Mouse (Mus musculus): ENCODE results near the gene Nyap1. TPM values are rescaled to one million over a fixed set of nuclear protein-coding genes. Genes with fewer than 3 reads are reported as not detected.

Gene Nyap1
- polyA plus RNA-seq, 1 experiment from 2014 or later: 0.33 TPM

GRCm38 (mm10) chr5:137781661-137782060 is 40.3 kb upstream of the Nyap1 start:
- Histone ChIP-seq H3K9me3 (replicated peaks) (no peaks in the 10 kb centered on the region), H3K9ac (no peak overlapping the region), H3K36me3 (peaks cover 52% of the 10 kb centered on the region), H3K27ac (0 out of 2 replicates have a peak overlapping the region, but pooled peaks have one; percentile 18), H3K4me3 (no peak overlapping the region), H3K27me3 (replicated peaks) (no peaks in the 10 kb centered on the region), H3K4me2 (no peak overlapping the region), H3K4me1 (peaks cover 79% of the 10 kb centered on the region)
- ATAC-seq: no peak
- 83% methylated on average over 7 of the region's 7 CpGs for WGBS (ENCODE audit: insufficient replicate concordance)

DNA sequence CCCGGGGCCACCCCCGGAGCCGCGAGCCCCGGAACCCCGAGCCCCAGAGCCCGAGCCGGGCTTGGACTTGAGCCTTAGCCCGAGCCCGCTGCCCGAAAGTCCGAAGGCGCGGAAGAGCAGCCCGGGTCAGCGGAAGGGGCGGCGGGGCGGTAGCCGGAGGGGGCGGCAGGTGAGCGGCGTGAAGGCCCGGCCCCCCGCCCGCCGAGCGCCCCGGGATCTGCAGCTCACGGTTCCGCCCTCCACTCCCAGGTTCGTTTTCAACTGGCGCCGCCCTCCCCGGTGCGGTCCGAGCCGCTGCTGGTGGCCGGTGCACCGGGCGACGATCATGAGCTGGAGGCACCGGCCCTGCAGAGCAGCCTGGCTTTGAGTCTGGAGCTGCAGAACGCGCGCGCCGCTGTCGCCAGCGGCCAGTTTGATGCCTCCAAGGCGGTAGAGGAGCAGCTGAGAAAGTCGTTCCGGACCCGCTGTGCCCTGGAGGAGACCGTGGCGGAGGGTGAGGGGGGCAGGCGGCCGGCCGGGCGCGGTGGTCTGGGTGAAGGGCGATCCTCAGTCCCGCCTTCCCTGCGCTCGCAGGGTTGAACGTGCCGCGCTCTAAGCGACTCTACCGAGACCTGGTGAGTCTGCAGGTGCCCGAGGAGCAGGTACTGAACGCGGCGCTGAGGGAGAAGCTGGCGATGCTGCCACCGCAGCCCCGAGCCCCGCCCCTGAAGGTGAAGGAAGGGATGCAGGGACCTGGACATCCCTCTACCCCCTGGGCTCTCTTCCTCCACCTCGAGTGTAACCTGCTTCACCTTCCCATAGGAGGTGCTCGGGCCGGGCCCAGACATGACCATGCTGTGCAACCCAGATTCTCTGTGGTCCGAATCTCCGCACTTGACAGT is 37.9 kb upstream of the Nyap1 start:
- H3K4me1 ChIP-seq: peaks cover 79% of the 10 kb centered on the region
- ATAC-seq: peak; percentile 65
- WGBS (ENCODE audit: insufficient replicate concordance): under 1% methylated on average over 83 of the region's 83 CpGs
- H3K27ac ChIP-seq: peak overlapping the region; percentile 93
- peak overlapping the region; percentile 95 for H3K9ac ChIP-seq
- peak overlapping the region; percentile 98 for H3K4me3 ChIP-seq
- no peaks in the 10 kb centered on the region for H3K9me3 ChIP-seq (replicated peaks)
- peaks cover 44% of the 10 kb centered on the region for H3K36me3 ChIP-seq
- peak overlapping the region; percentile 94 for H3K4me2 ChIP-seq
- no peaks in the 10 kb centered on the region for H3K27me3 ChIP-seq (replicated peaks)

DNA sequence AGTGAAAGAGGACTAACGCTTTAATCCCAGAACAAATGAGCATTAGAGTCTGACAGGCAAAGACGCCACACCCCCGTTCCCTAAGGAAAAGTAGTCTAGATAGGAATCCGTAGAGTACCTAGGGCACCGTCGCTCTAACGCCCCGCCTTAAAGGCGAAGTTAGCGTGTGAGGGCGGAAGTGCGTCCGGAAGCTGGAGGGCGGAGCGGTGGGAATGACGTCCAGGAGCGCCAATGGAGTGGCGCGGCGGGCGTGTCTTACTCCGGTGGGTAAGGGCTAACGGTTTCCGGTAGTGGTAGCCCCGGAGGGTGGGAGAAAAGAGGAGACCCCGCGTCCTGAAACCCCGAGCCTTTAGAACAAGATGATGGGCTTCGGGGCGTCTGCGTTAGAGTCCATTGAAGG is 37.2 kb upstream of the Nyap1 start, which contains the start of gene Ppp1r35:
Gene Ppp1r35, plus strand, starts transcription at position 215 of the 400 bp plus-strand sequence.
- H3K4me3 ChIP-seq: peak within 1 kb of the TSS; percentile 98
- peaks cover 37% of the 10 kb centered on the region for H3K36me3 ChIP-seq
- ATAC-seq: peak; percentile 92
- H3K27ac ChIP-seq: peak within 1 kb of the TSS; percentile 93
- WGBS (ENCODE audit: insufficient replicate concordance): under 1% methylated on average over 29 of the region's 31 CpGs
- H3K4me1 ChIP-seq: peaks cover 73% of the 10 kb centered on the region
- peak within 1 kb of the TSS; percentile 95 for H3K9ac ChIP-seq
- H3K27me3 ChIP-seq (replicated peaks): no peaks in the 10 kb centered on the region
- no peaks in the 10 kb centered on the region for H3K9me3 ChIP-seq (replicated peaks)
- H3K4me2 ChIP-seq: peak within 1 kb of the TSS; percentile 94

DNA sequence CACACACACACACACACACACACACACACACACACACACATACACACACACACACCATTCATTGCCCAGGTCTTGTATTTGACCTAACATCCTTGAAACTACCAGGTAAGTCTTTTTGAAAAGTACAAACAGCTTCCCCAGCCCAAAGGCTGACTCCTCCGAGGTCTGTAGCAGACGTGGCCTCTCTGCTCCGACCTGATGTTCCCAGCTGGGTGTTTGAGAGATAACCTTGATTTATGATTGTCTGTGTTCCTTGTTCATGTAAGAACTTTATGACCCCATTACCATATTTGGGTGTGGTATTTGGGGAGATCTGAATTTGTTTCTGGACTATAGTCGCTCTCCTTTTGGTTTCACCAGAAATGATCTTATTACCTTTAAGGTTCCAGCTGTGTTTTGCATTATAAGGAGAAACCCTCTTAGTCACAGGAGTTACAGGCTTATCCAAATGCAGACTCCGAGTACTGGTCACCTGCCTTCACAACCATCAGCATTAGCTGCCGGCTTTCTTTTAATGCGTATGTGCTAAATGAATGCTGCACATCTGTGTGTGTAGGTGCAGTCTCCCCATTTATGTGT is 35.9 kb upstream of the Nyap1 start:
- Histone ChIP-seq H3K4me1 (peaks cover 73% of the 10 kb centered on the region), H3K27ac (no peak overlapping the region; the same call in 1 of the 2 replicates), H3K4me3 (no peak overlapping the region), H3K9me3 (replicated peaks) (no peaks in the 10 kb centered on the region), H3K27me3 (replicated peaks) (no peaks in the 10 kb centered on the region), H3K4me2 (peak overlapping the region; percentile 94; the same call in 1 of the 2 replicates), H3K9ac (no peak overlapping the region), H3K36me3 (peaks cover 24% of the 10 kb centered on the region)
- no peak for ATAC-seq
- 69% methylated on average over 7 of the region's 7 CpGs for WGBS (ENCODE audit: insufficient replicate concordance)

- Histone ChIP-seq H3K27me3 (replicated peaks) (no peaks in the 10 kb centered on the region), H3K4me3 (no peak overlapping the region), H3K27ac (peak overlapping the region; percentile 68), H3K4me2 (peak overlapping the region; percentile 15; the same call in 1 of the 2 replicates), H3K9ac (peak overlapping the region; percentile 45), H3K9me3 (replicated peaks) (no peaks in the 10 kb centered on the region), H3K4me1 (peaks cover 65% of the 10 kb centered on the region), H3K36me3 (peaks cover 15% of the 10 kb centered on the region)
- ATAC-seq: peak; percentile 14; the same call in 1 of the 2 replicates
- WGBS (ENCODE audit: insufficient replicate concordance): 22% methylated on average over 5 of the region's 5 CpGs
Measured at GRCm38 (mm10) chr5:137776408-137776918, 35.1 kb upstream of the Nyap1 start.

GRCm38 (mm10) chr5:137775587-137776290 is 34.3 kb upstream of the Nyap1 start:
- Histone ChIP-seq H3K4me1 (peaks cover 57% of the 10 kb centered on the region), H3K4me2 (peak overlapping the region; percentile 15; the same call in 1 of the 2 replicates), H3K27ac (peak overlapping the region; percentile 68), H3K9ac (0 out of 2 replicates have a peak overlapping the region, but pooled peaks have one; percentile 45), H3K27me3 (replicated peaks) (no peaks in the 10 kb centered on the region), H3K9me3 (replicated peaks) (no peaks in the 10 kb centered on the region), H3K36me3 (peaks cover 8% of the 10 kb centered on the region), H3K4me3 (no peak overlapping the region)
- no peak for ATAC-seq
- WGBS (ENCODE audit: insufficient replicate concordance): 81% methylated on average over 2 of the region's 2 CpGs

- ATAC-seq: peak; percentile 26
- H3K4me1 ChIP-seq: peaks cover 46% of the 10 kb centered on the region
- no peaks in the 10 kb centered on the region for H3K36me3 ChIP-seq
- no peaks in the 10 kb centered on the region for H3K9me3 ChIP-seq (replicated peaks)
- H3K4me2 ChIP-seq: no peak overlapping the region
- no peak overlapping the region for H3K27ac ChIP-seq
- H3K27me3 ChIP-seq (replicated peaks): no peaks in the 10 kb centered on the region
- H3K4me3 ChIP-seq: no peak overlapping the region
- no peak overlapping the region; the same call in 1 of the 2 replicates for H3K9ac ChIP-seq
Measured at GRCm38 (mm10) chr5:137772755-137773154, 31.3 kb upstream of the Nyap1 start.

- Histone ChIP-seq H3K27me3 (replicated peaks) (no peaks in the 10 kb centered on the region), H3K9me3 (replicated peaks) (peaks cover 4% of the 10 kb centered on the region; the same call in 1 of the 2 replicates), H3K4me1 (peaks cover 25% of the 10 kb centered on the region), H3K9ac (no peak overlapping the region), H3K4me3 (no peak overlapping the region), H3K36me3 (peaks cover 2% of the 10 kb centered on the region; the same call in 1 of the 2 replicates), H3K4me2 (no peak overlapping the region), H3K27ac (no peak overlapping the region)
- ATAC-seq: peak; percentile 67; the same call in 1 of the 2 replicates
- 29% methylated on average over 2 of the region's 2 CpGs for WGBS (ENCODE audit: insufficient replicate concordance)
Measured at GRCm38 (mm10) chr5:137770709-137771108, 29.3 kb upstream of the Nyap1 start.

- Histone ChIP-seq H3K36me3 (peaks cover 2% of the 10 kb centered on the region; the same call in 1 of the 2 replicates), H3K9me3 (replicated peaks) (peaks cover 4% of the 10 kb centered on the region; the same call in 1 of the 2 replicates), H3K9ac (no peak overlapping the region), H3K27me3 (replicated peaks) (no peaks in the 10 kb centered on the region), H3K4me1 (peaks cover 21% of the 10 kb centered on the region), H3K4me3 (no peak overlapping the region), H3K4me2 (no peak overlapping the region), H3K27ac (no peak overlapping the region)
- WGBS (ENCODE audit: insufficient replicate concordance): 67% methylated on average over 1 of the region's 1 CpGs
- no peak for ATAC-seq
Measured at GRCm38 (mm10) chr5:137768475-137768874, 27.1 kb upstream of the Nyap1 start.

DNA sequence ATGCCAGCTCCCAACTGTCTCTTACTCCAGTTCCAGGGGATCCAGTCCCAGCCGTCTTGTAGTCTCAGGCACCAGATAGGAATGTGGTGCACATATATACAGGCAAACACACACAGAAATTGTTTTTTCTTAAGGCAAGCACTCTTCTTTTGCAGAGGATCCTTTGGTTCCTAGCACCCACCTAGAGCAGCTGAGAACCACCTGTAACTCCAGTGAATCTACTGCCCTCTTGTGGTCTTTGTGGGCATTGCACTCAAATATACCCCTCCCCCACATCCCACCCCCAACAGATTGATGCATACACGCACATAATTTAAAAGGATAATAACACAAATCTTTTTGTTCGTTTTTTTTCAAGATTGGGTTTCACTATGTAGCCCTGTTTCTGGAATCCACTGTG is 24.9 kb upstream of the Nyap1 start:
- WGBS (ENCODE audit: insufficient replicate concordance): 45% methylated on average over 3 of the region's 3 CpGs
- H3K9me3 ChIP-seq (replicated peaks): peaks cover 4% of the 10 kb centered on the region; the same call in 1 of the 2 replicates
- H3K27me3 ChIP-seq (replicated peaks): no peaks in the 10 kb centered on the region
- H3K4me2 ChIP-seq: no peak overlapping the region
- peaks cover 2% of the 10 kb centered on the region; the same call in 1 of the 2 replicates for H3K36me3 ChIP-seq
- no peak overlapping the region for H3K4me3 ChIP-seq
- no peak overlapping the region for H3K27ac ChIP-seq
- no peak for ATAC-seq
- H3K9ac ChIP-seq: no peak overlapping the region
- H3K4me1 ChIP-seq: peaks cover 9% of the 10 kb centered on the region; the same call in 1 of the 2 replicates

DNA sequence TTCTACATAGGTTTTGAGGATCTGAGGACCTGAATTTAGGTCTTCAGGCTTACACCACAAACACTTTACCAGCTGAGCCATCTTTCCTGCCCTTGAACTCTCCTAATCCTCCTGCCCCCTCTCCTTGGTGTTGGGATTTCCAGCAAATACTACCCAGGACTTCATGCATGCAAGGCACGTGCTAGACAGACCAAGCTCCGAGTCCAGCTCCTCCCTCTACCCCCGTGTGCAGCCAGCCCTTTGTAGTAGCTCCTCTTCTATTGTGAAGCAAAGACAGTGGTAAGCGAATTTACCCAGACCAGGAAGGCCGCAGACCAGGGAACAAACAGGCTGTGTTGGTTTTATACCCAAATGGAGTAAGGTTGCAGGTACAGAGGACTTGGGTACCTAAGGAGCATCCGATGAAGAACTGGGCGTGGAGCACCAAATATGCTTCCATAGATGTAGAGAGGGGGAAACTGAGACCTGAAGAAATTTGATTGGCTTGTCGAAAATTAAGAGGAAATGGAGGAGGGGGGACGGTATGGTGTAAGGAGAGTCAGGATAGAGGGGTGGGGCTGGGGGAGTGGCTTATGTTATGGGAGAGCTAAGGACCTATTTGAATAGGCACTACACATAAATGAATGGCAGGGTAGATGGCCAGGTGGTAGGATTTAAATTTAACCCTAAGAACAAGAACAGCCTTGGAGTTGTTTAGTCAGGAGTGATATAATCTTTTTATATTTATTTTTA is 23.4 kb upstream of the Nyap1 start:
- Histone ChIP-seq H3K27ac (no peak overlapping the region), H3K27me3 (replicated peaks) (no peaks in the 10 kb centered on the region), H3K4me3 (no peak overlapping the region), H3K36me3 (peaks cover 5% of the 10 kb centered on the region), H3K9me3 (replicated peaks) (peaks cover 4% of the 10 kb centered on the region; the same call in 1 of the 2 replicates), H3K9ac (no peak overlapping the region), H3K4me2 (no peak overlapping the region), H3K4me1 (peaks cover 7% of the 10 kb centered on the region)
- no peak for ATAC-seq
- 57% methylated on average over 9 of the region's 9 CpGs for WGBS (ENCODE audit: insufficient replicate concordance)

Measured in liver, embryonic 12.5 days (tissue).